Mouse (Mus musculus) kidney, postnatal 36 days (tissue): ENCODE results near the gene Ryk.

Experiments used
- DNase-seq, 2 experiments: peaks; one replicate each; pipeline ENCODE4 v3.0.0; 2021 to 2022; ENCODE audit warnings: mixed read lengths in 2 of 2

Gene Ryk

DNA sequence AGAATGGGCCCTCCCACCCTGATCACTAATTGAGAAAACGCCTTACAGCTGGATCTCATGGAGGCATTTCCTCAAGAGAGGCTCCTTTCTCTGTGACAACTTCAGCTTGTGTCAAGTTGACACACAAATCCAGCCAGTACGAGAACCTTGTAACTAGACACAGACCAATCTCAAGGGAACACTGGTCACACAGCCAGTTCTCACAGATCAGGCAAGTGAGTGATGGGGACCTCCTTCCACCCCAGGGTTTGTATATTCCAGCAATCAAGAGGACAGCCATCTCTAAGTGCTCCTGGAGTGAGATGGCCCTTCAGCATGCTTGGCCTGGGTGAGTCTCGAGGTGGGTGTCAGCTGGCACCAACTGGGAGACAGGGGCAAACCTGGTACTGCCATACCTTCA is 121.1 kb downstream of the Ryk start:
- DNase-seq: no peak
